Mouse (Mus musculus) lung, postnatal 0 days (tissue): Measurements from ENCODE around the gene H2-DMa. TPM values are rescaled to one million over a fixed set of nuclear protein-coding genes. Genes with fewer than 3 reads are reported as not detected.
A peak's percentile ranks its signal among the peaks of the same experiment; 100 is the strongest.

ENCODE experiments used
- ATAC-seq: fragments of 200-750 bp; cut with Nextera tagmentation; 2 replicates; pipeline ENCODE4 v1.8.0; 2017; ENCODE audit warnings: moderate library complexity
- DNase-seq: peaks from one replicate; pipeline ENCODE4 v3.0.0-alpha.2; 2016; ENCODE audit warnings: low spot score
- H3K27ac ChIP-seq: fragments of 300-500 bp; sonication (generic); 2 replicates; pipeline ENCODE4 v1.5.1; 2014; ENCODE audit warnings: antibody characterized with exemption, mild to moderate bottlenecking, low read length, mixed read lengths
- H3K27me3 ChIP-seq: fragments of 300-500 bp; sonication (generic); replicated peaks from 2 replicates; pipeline ENCODE4 v1.6.1; 2014; ENCODE audit warnings: low read length, mixed read lengths; ENCODE audit not compliant: insufficient read depth
- H3K36me3 ChIP-seq: fragments of 300-500 bp; sonication (generic); 2 replicates; pipeline ENCODE4 v1.6.1; 2014; ENCODE audit warnings: low read length, mixed read lengths; ENCODE audit not compliant: insufficient read depth
- H3K4me1 ChIP-seq: fragments of 300-500 bp; sonication (generic); 2 replicates; pipeline ENCODE4 v1.6.1; 2014; ENCODE audit warnings: antibody characterized with exemption, low read depth, low read length, mixed read lengths; ENCODE audit not compliant: insufficient read depth
- H3K4me2 ChIP-seq: fragments of 300-500 bp; sonication (generic); replicated peaks from 2 replicates; pipeline ENCODE4 v1.6.1; 2014; ENCODE audit warnings: low read depth, mild to moderate bottlenecking, low read length, moderate library complexity, mixed read lengths
- H3K4me3 ChIP-seq: fragments of 300-500 bp; sonication (generic); 2 replicates; pipeline ENCODE4 v1.5.1; 2014; ENCODE audit warnings: low read depth, low read length
- H3K9ac ChIP-seq: fragments of 300-500 bp; sonication (generic); replicated peaks from 2 replicates; pipeline ENCODE4 v1.6.1; 2014; ENCODE audit warnings: low read depth, mild to moderate bottlenecking
- H3K9me3 ChIP-seq: fragments of 300-500 bp; sonication (generic); 2 replicates; pipeline ENCODE4 v1.6.1; 2016; ENCODE audit warnings: low read length, mixed read lengths
- CTCF ChIP-seq: IDR thresholded peaks from 2 replicates; pipeline ENCODE4 v1.5.1; 2016; ENCODE audit warnings: antibody characterized with exemption, mild to moderate bottlenecking
- EP300 ChIP-seq: IDR thresholded peaks from 2 replicates; pipeline ENCODE4 v1.6.1; 2016; ENCODE audit warnings: antibody characterized with exemption, mild to moderate bottlenecking, control low read depth
- WGBS: fragments of 180-500 bp; shearing (Covaris S2); extraction: QIAGEN DNeasy Blood & Tissue Kit; methylation state at CpG from one replicate; pipeline ENCODE4 v1.1.7; 2014; 5-methylcytosine and 5-hydroxymethylcytosine counted together
- polyA plus RNA-seq: library from polyadenylated mRNA; unstranded; fragments of >200 nt; fragmentation: Nextera tagmentation; extraction: Ambion mirVana; gene quantifications from 2 replicates; pipeline ENCODE4 v1.2.1, GENCODE M21; 2015

H2-DMa gene
- polyA plus RNA-seq, 1 experiment from 2014 or later, result 23.9 TPM

- Histone ChIP-seq H3K27me3 (no peaks in the 10 kb centered on the region), H3K27ac (no peak overlapping the region), H3K36me3 (no peaks in the 10 kb centered on the region), H3K4me2 (no peak overlapping the region), H3K4me3 (no peak overlapping the region), H3K9ac (no peak overlapping the region), H3K4me1 (peaks cover 19% of the 10 kb centered on the region; the same call in 1 of the 2 replicates), H3K9me3 (no peaks in the 10 kb centered on the region)
- WGBS, result 77% methylated on average over 7 of the region's 7 CpGs
- TF ChIP-seq CTCF (no peak), EP300 (no peak)
- ATAC-seq (no peak), DNase-seq (no peak)
These were observed 12.6 kb downstream of the H2-DMa start for GRCm38 (mm10) chr17:34131911-34132310.

- H3K36me3 ChIP-seq, result no peaks in the 10 kb centered on the region
- no peak overlapping the region for H3K27ac ChIP-seq
- ATAC-seq, result no peak
- H3K4me2 ChIP-seq, result no peak overlapping the region
- 74% methylated on average over 11 of the region's 11 CpGs for WGBS
- H3K4me3 ChIP-seq, result no peak overlapping the region
- H3K4me1 ChIP-seq, result peaks cover 9% of the 10 kb centered on the region; the same call in 1 of the 2 replicates
- DNase-seq, result peak; percentile 61
- TF ChIP-seq CTCF (peak; percentile 62), EP300 (no peak)
- no peak overlapping the region for H3K9ac ChIP-seq
- no peaks in the 10 kb centered on the region for H3K27me3 ChIP-seq
- H3K9me3 ChIP-seq, result no peaks in the 10 kb centered on the region
These were observed 13.9 kb downstream of the H2-DMa start for GRCm38 (mm10) chr17:34133289-34133688.

DNA sequence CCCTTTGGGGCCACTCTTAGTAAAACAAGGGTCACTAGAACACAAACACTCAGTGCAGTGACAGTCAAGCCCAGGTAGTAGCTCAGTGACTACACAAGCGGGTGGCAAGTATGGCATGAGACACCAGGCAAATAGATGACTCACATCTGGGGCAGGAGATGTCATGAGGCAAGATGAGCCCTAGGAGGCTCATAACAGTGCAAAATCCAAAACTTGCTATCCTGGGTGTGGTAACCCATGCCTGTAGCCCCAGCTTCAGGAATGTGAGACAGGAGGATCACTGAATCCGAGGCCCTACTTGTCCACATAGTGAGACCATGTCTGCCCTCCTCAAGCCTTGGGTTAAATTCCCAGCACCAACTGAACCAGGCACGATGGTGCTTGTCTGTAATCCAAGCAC is 15.1 kb downstream of the H2-DMa start:
- Histone ChIP-seq H3K36me3 (no peaks in the 10 kb centered on the region), H3K4me2 (no peak overlapping the region), H3K9ac (no peak overlapping the region), H3K9me3 (no peaks in the 10 kb centered on the region), H3K27ac (no peak overlapping the region), H3K27me3 (no peaks in the 10 kb centered on the region), H3K4me3 (no peak overlapping the region), H3K4me1 (no peaks in the 10 kb centered on the region)
- TF ChIP-seq CTCF (no peak), EP300 (no peak)
- DNase-seq (peak; percentile 4), ATAC-seq (no peak)
- WGBS, result 78% methylated on average over 3 of the region's 3 CpGs

DNA sequence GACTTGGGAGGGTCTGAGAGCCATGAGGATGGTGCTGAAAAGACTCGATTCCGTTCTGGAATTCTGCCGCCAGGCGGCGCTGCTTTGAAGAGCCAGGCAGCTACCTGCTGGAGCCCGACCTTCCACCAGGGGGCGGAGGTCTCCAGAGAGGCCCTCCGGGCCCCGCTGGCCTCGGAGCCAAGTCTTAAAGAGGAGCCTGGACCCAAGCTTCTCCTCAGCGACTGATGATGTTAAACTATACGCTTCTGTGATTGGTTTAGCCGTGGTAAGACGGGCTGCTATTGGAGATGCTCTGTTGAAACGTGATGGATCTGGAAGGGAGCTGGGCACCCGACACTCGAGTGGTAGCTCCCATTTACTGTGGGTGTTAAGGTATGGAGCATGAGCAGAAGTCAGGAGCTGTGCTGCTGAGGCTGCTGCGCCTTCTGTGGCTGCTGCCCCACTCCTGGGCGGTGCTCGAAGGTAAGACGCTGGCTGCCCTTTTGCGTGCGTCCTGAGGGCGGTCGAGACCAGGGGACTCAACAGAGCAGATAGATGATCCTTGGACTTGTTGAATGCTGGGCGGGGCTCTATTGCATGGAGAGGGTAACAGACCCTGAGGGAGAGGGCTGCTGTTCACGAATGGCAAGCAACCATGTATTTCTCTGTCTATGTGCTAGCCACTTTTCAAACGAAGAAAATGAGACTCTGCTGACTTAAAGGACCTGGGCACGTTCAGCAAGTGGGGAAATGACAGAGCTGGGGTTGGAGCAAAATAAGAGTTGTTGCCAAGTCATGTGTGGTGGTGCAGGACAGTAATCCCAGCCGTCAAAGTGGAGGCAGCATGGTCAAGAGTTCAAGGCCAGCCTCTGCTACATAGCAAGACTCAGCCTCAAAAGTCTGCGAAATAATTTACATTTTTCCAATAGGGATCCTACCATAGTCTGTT is 16.2 kb downstream of the H2-DMa start:
- TF ChIP-seq CTCF (peak; percentile 100), EP300 (no peak)
- Histone ChIP-seq H3K4me1 (no peaks in the 10 kb centered on the region), H3K27ac (no peak overlapping the region), H3K4me3 (peak overlapping the region; percentile 20; the same call in 1 of the 2 replicates), H3K9ac (no peak overlapping the region), H3K9me3 (no peaks in the 10 kb centered on the region), H3K36me3 (no peaks in the 10 kb centered on the region), H3K27me3 (no peaks in the 10 kb centered on the region), H3K4me2 (peak overlapping the region; percentile 52)
- peak; percentile 99 for ATAC-seq
- WGBS, result 6% methylated on average over 31 of the region's 31 CpGs
- DNase-seq, result peak; percentile 99

GRCm38 (mm10) chr17:34137601-34138000 is 18.3 kb downstream of the H2-DMa start:
- DNase-seq (no peak), ATAC-seq (no peak)
- H3K9me3 ChIP-seq, result no peaks in the 10 kb centered on the region
- WGBS, result 67% methylated on average over 7 of the region's 7 CpGs
- H3K36me3 ChIP-seq, result no peaks in the 10 kb centered on the region
- H3K4me2 ChIP-seq, result no peak overlapping the region
- no peak overlapping the region for H3K9ac ChIP-seq
- TF ChIP-seq EP300, result no peak
- TF ChIP-seq CTCF, result no peak
- H3K27ac ChIP-seq, result no peak overlapping the region
- no peaks in the 10 kb centered on the region for H3K27me3 ChIP-seq
- no peak overlapping the region for H3K4me3 ChIP-seq
- H3K4me1 ChIP-seq, result no peaks in the 10 kb centered on the region

DNA sequence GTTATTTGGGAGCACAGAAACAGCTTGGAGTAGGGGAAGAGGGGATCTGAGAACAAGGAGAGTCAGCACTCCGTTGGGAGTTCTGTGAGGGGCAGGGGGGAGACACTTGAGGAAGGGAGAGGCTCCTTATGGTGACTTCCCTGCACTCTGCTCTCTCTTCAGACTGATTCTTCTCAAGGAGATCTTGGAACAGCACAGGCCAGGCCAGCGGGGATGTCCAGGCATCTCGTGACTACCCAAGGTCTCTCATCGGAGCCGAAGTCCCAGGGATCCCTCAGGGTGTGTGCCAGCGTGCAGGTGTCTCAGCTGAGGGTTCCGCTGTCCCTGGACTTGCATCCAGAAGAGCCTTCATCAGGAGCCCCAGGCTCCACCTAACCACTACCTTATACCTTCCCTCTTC is 19.3 kb downstream of the H2-DMa start:
- Histone ChIP-seq H3K4me3 (no peak overlapping the region), H3K4me2 (no peak overlapping the region), H3K9me3 (no peaks in the 10 kb centered on the region), H3K9ac (no peak overlapping the region), H3K36me3 (no peaks in the 10 kb centered on the region), H3K4me1 (no peaks in the 10 kb centered on the region), H3K27me3 (no peaks in the 10 kb centered on the region), H3K27ac (no peak overlapping the region)
- no peak for TF ChIP-seq CTCF
- TF ChIP-seq EP300, result no peak
- 87% methylated on average over 7 of the region's 7 CpGs for WGBS
- no peak for ATAC-seq
- DNase-seq, result no peak
